Mouse (Mus musculus) spleen, embryonic (tissue): ENCODE measurements at regions not wholly inside any gene's neighbourhood (a gene's known extent, or its start where the extent isn't known, plus 50 kb on each side); places are given as distances from the start of the nearest gene placed in this dataset.
"Not testable (repeated sequence)": the region's sequence is repeated elsewhere in the genome, so short reads cannot be mapped to it uniquely, and the experiment has no call there.

Experiments used
- CTCF ChIA-PET: fragments of 350-600 bp; sonication (Branson Sonifier 250); formaldehyde crosslinking; loops from one replicate; lab custom pipeline; 2022; lab: Charles Lee

DNA sequence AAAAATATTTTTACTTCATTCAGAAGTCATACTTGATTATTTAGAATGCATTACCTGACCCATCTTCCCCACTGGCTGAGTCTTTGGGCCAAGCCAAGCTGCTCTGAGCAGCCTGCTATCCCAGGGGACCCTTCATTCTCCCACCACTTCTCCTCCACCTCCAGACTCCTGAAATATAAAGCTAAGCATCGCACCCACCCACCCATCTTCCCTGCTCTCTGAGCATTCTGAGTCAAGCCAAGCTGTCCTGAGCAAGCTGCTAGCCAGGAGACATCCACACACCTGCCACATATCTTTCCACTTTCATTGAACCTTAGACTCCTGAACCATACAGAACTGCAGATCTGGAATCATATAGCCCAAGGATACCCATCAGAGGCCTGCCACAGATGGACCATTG, 1456.2 kb upstream of the Adam24 start:
- CTCF ChIA-PET = no interaction called here

GRCm38 (mm10) chr8:39227239-39227638, 1447.6 kb upstream of the Adam24 start:
- CTCF ChIA-PET = no interaction called here

- CTCF ChIA-PET = no interaction called here
Observed at GRCm38 (mm10) chr8:39268970-39269497, 1405.8 kb upstream of the Adam24 start.

DNA sequence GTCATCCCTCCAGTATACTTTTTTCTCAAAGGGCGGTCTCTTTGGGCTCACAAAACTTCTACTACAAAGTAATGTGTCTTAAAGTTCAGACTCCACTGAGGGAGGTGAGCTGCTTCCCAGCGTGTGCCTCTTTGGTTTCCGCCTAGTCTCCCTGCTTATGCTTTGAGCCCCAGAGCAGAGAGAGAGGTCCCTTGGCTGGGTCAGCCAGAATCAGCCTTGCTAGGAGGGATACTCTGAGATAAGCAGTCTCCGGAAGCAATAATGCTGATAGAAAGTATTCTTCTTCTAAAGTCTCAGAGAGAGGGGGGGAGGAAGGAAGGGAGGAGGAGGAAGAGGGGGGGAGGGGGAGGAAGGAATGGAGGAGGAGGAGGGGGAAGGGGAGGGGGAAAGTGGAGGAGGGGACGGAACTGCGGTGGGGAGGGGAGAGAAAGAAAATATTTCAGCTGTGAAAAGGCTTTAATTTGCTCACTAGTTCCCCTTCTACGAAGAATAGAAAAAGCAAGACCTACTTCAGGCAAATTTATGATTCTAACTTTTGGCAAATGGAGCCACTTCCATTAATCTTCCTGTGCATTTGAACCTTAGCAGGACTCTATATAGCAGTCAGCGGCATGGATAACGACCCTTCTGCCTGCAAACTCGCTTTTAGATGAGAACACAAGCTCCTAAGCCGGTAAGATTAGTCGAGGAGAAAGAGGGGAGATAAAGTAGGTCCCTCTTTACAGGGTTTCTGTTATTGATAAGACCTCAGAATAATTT, 1377.2 kb upstream of the Adam24 start:
- CTCF ChIA-PET = no interaction called here

- CTCF ChIA-PET = no interaction called here
Observed at GRCm38 (mm10) chr8:39303742-39304336, 1371.0 kb upstream of the Adam24 start.

- CTCF ChIA-PET = no interaction called here
Observed at GRCm38 (mm10) chr8:39313854-39314253, 1361.0 kb upstream of the Adam24 start.

- CTCF ChIA-PET = no interaction called here
Observed at GRCm38 (mm10) chr8:39315521-39316233, 1359.2 kb upstream of the Adam24 start.

DNA sequence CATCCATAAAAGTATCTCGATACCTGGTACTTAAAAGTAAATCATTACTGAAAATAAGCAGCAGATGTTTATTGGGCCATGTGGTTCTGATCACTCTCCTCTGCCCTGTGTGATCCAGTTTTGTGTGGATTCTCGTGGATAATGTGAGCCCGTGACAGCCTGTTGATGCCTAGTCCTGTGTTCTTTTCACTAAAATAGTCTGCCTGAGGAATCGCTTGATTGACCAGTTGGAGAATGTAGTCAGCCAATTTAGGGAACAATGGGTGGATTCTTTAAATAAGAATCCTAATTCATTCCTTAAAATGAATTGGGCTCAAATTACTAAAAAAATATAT, 1358.7 kb upstream of the Adam24 start:
- CTCF ChIA-PET = no interaction called here

DNA sequence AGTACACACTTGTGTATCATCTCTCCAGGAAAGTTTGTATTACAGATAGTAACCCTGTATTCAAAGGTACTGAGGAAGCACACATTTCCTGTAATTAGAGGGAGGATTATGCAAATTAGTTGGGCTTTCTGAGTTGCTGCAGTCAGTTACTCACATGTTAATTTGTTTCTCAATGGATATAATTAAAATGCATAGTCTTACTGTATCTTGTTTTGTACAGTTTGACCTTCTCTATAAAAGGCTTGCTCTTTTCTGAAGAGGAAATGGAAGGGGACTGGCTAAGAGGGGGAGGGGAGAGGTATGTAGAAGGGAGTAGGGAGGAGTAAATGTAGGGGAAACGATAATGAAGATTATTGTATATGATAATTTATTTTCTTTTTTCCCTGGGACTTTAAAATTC, 1345.5 kb upstream of the Adam24 start:
- CTCF ChIA-PET = no interaction called here

DNA sequence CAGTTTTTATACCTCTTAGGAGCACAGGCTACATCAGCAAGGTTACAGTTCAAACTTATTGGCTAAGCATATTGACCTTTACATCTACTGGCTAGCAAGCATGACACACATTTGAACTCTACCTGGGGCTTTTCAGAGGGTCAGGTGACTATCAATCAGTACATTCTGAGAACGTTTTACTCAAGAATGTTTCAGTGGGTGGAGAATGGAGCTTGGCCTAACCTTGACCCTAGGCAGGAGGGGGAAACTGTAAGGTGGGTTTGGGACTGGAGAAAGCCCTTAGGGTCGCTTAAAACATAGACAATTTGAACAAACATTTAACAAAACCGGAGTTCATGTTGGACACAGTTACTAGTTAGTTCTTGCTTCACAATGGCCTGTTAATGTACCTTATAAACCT, 1330.1 kb upstream of the Adam24 start:
- CTCF ChIA-PET = no interaction called here

DNA sequence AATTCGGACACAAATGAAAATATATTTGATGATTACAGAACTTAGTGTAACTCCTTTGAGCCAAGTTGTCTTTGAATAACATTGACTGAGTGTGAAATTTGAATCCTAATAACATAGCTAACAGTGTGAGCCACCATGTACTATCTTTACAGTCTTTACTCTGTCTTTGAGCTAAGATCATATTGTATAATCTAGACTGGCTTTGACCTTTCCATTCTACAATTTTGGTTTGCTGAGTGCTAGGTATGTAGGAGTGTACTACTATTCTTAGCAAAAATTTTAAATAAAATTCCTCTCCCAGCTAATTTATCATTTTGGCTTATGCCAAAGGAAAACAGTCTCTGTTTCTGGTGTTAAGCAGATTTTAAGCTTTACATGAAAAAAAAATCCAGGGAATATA, 1328.4 kb upstream of the Adam24 start:
- CTCF ChIA-PET = no interaction called here

DNA sequence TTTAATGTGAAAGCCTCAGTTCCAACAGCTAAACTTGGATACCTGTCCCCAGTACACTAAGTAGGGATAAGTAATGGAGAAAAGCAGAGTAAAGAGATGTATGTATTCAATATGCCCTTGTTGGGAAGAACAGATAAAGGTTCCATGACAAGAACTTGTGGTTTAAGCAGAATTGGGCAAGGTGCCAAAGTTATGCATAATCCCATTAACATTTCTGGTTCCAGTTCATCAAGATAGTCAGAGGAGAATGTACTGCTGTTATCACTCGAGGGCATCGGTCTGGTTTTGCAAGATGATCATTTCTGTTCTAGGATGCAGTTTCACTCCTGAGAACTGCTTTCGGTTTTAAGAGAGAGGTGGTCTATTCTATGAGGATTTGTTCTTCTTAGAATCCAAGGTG, 1325.9 kb upstream of the Adam24 start:
- CTCF ChIA-PET = interaction anchor here (0.7 kb wide), 1 partner anchor 995 kb away, joined by 3 read pairs; no protein-coding TSS in a partner anchor

- CTCF ChIA-PET = no interaction called here
Observed at GRCm38 (mm10) chr8:39355412-39355811, 1319.5 kb upstream of the Adam24 start.

- CTCF ChIA-PET = no interaction called here
Observed at GRCm38 (mm10) chr8:39357111-39357510, 1317.8 kb upstream of the Adam24 start.

GRCm38 (mm10) chr8:39357865-39358264, 1317.0 kb upstream of the Adam24 start:
- CTCF ChIA-PET = no interaction called here

GRCm38 (mm10) chr8:39366346-39366745, 1308.5 kb upstream of the Adam24 start:
- CTCF ChIA-PET = not testable (repeated sequence)
